Mouse (Mus musculus) ovary, adult 10 weeks (tissue): Measurements from ENCODE around the gene Nck2. TPM values are rescaled to one million over a fixed set of nuclear protein-coding genes. Genes with fewer than 3 reads are reported as not detected.

Experiments used
- polyA plus RNA-seq: library from polyadenylated mRNA; stranded (reverse); fragments of 350-450 nt; fragmentation: Illumina TruSeq; extraction: RNeasy Lipid Tissue Mini Kit (QIAGEN cat#74804); gene quantifications from one replicate; pipeline ENCODE4 v1.2.3, GENCODE M21; 2014

The Nck2 gene
- polyA plus RNA-seq: 24.7 TPM

GRCm38 (mm10) chr1:43444531-43444930 is at the start of gene Nck2:
Gene Nck2 (plus strand): TSS chr1:43444579.

Other genes starting within 250 kb of the Nck2 start
- 17.5 TPM for gene Fhl2, start 247.6 kb upstream of the Nck2 start, polyA plus RNA-seq